ENCODE assay signal across 10 mouse cellular contexts in genomic region chr13:107056318-107056717, GRCm38 (mm10). TPM values are rescaled to one million over a fixed set of nuclear protein-coding genes. Genes with fewer than 3 reads are reported as not detected.
DNase-seq lines count a peak whose midpoint lies in the region; ATAC-seq and TF ChIP-seq lines count a peak whose summit lies in the region.
"Had no signal": no experiment of that assay in that cellular context is flagged by ENCODE, and none has a peak within 500 bp of the region (broad histone marks: within the 10 kb centered on the region; RNA-seq: fewer than 3 reads in every experiment).

No protein-coding gene starts in this region.

- no peak overlapping the region; the same call in 1 of the 2 replicates for H3K9ac ChIP-seq in liver, embryonic 12.5 days
- H3K9ac ChIP-seq: embryonic facial prominence, embryonic 13.5 days had no signal

- peak; percentile 75 for ATAC-seq in liver, embryonic 12.5 days

- H3K4me2 ChIP-seq in liver, embryonic 12.5 days, result no peak overlapping the region
- H3K4me2 ChIP-seq: embryonic facial prominence, embryonic 13.5 days had no signal

- TF ChIP-seq CTCF in bone marrow, adult 2 months (IDR thresholded peaks at IDR 0.05; ENCODE audit: control insufficient read depth, insufficient read depth, low read length), result peak; percentile 38; the same call in 1 of the 2 replicates
- TF ChIP-seq CTCF in spleen, adult 2 months (IDR thresholded peaks at IDR 0.05; ENCODE audit: extremely low read depth, insufficient read depth, insufficient read length, insufficient replicate concordance), result peak; percentile 40; the same call in 1 of the 2 replicates

- H3K27ac ChIP-seq in bone marrow, adult 2 months (ENCODE audit: control insufficient read depth, insufficient read depth, low read depth, low read length, poor library complexity), result no peak overlapping the region
- peak overlapping the region; percentile 52; the same call in 1 of the 2 replicates for H3K27ac ChIP-seq in liver, embryonic 12.5 days
- no peak overlapping the region for H3K27ac ChIP-seq in spleen, adult 2 months (ENCODE audit: insufficient read depth, low read length)
- H3K27ac ChIP-seq: embryonic facial prominence, embryonic 13.5 days; macrophage had no signal

- WGBS in bone marrow, adult 2 months, result 22% methylated on average over 4 of the region's 4 CpGs
- 11% methylated on average over 4 of the region's 4 CpGs for WGBS in liver, embryonic 12.5 days (ENCODE audit: insufficient replicate concordance)
- WGBS in spleen, adult 2 months, result 14% methylated on average over 4 of the region's 4 CpGs

- H3K4me1 ChIP-seq in bone marrow, adult 2 months (ENCODE audit: control insufficient read depth, insufficient read depth, low read length), result peaks cover 1% of the 10 kb centered on the region; the same call in 1 of the 2 replicates
- peaks cover 17% of the 10 kb centered on the region for H3K4me1 ChIP-seq in liver, embryonic 12.5 days
- peaks cover 3% of the 10 kb centered on the region; the same call in 1 of the 2 replicates for H3K4me1 ChIP-seq in spleen, adult 2 months (ENCODE audit: control insufficient read depth, insufficient read depth, insufficient read length)
- H3K4me1 ChIP-seq: embryonic facial prominence, embryonic 13.5 days had no signal

- no peaks in the 10 kb centered on the region for H3K36me3 ChIP-seq in liver, embryonic 12.5 days
- no peaks in the 10 kb centered on the region for H3K36me3 ChIP-seq in spleen, adult 2 months (ENCODE audit: control insufficient read depth, insufficient read depth, low read length)
- H3K36me3 ChIP-seq: embryonic facial prominence, embryonic 13.5 days had no signal

- no peaks in the 10 kb centered on the region for H3K27me3 ChIP-seq in liver, embryonic 12.5 days (replicated peaks)
- H3K27me3 ChIP-seq in spleen, adult 2 months (ENCODE audit: control insufficient read depth, insufficient read depth, low read length), result no peaks in the 10 kb centered on the region
- H3K27me3 ChIP-seq: embryonic facial prominence, embryonic 13.5 days had no signal

- no peak for TF ChIP-seq POLR2A in bone marrow, adult 2 months (IDR thresholded peaks at IDR 0.05; ENCODE audit: borderline replicate concordance, control insufficient read depth, low read depth, low read length)
- TF ChIP-seq POLR2A in spleen, adult 2 months (IDR thresholded peaks at IDR 0.05; ENCODE audit: low read depth, low read length), result no peak

- no peaks in the 10 kb centered on the region for H3K9me3 ChIP-seq in liver, embryonic 12.5 days (replicated peaks)
- H3K9me3 ChIP-seq: embryonic facial prominence, embryonic 13.5 days had no signal

- DNase-seq in retina, postnatal 1 day, result peak; percentile 19
- DNase-seq in retina, embryonic 14.5 days (ENCODE audit: low spot score), result no peak
- peak; percentile 58 to 63 for DNase-seq in spleen, adult 2 months (ENCODE audit: low read depth in 1 of 2, low spot score in 2 of 2)
- DNase-seq in frontal cortex, postnatal 25 days (ENCODE audit: low spot score in 2 of 2), result no peak
- DNase-seq in layer of hippocampus, adult 9-11 months, result no peak
- DNase-seq in MN1 (ENCODE audit: low spot score), result no peak

- no peak overlapping the region for H3K4me3 ChIP-seq in bone marrow, adult 2 months (replicated peaks; ENCODE audit: control insufficient read depth, low read depth, low read length)
- H3K4me3 ChIP-seq in liver, embryonic 12.5 days, result no peak overlapping the region
- H3K4me3 ChIP-seq in spleen, adult 2 months (ENCODE audit: extremely low read depth, insufficient read depth, insufficient read length), result no peak overlapping the region
- H3K4me3 ChIP-seq: embryonic facial prominence, embryonic 13.5 days had no signal

RNA-seq across cellular contexts. Expression of gene Kif2a, which starts 34.4 kb away (rescaled TPM):
- polyA plus RNA-seq in bone marrow, adult 2 months (2011; ENCODE audit: insufficient read depth, insufficient read length, low replicate concordance, missing spikeins), result 39.5 and 70.7 TPM in 2 replicates
- 30.0 and 36.8 TPM in 2 replicates for polyA plus RNA-seq in liver, embryonic 12.5 days (2016; fragmentation: Nextera tagmentation; extraction: Ambion mirVana)
- 1.4 and 1.5 TPM in 2 replicates for polyA plus RNA-seq in spleen, adult 2 months (2012; rRNA removed)

Comparison
In these comparisons a context has a peak if more than half of its experiments do, and no peak if none do; other contexts are left out.
1. DNase-seq: peak in retina, postnatal 1 day (single experiment) and spleen, adult 2 months (2 of 2); none in retina, embryonic 14.5 days (single experiment), frontal cortex, postnatal 25 days (0 of 2), layer of hippocampus, adult 9-11 months (single experiment) and MN1 (single experiment).
2. RNA of gene Kif2a, which starts 34.4 kb away (polyA plus RNA-seq): 39.5 to 70.7 TPM in bone marrow, adult 2 months and 30.0 to 36.8 TPM in liver, embryonic 12.5 days; 1.4 to 1.5 TPM in spleen, adult 2 months; every median in the first group is over 10 times any median in the second.